Mouse (Mus musculus) intestine, embryonic 14.5 days (tissue): Measurements from ENCODE around the gene Eppin. TPM values are rescaled to one million over a fixed set of nuclear protein-coding genes. Genes with fewer than 3 reads are reported as not detected.
"Not testable (repeated sequence)": the region's sequence is repeated elsewhere in the genome, so short reads cannot be mapped to it uniquely, and the experiment has no call there.

Experiments
- ATAC-seq: fragments of 200-750 bp; cut with Nextera tagmentation; replicated peaks from 2 replicates; pipeline ENCODE4 v1.8.0; 2017; ENCODE audit warnings: low read depth, moderate number of reproducible peaks, moderate TSS enrichment, moderate library complexity; ENCODE audit not compliant: low FRiP score, low TSS enrichment
- DNase-seq: peaks from one replicate; pipeline ENCODE4 v3.0.0-alpha.2; 2018; ENCODE audit warnings: low spot score
- H3K27ac ChIP-seq: fragments of 300-500 bp; sonication (generic); 2 replicates; pipeline ENCODE4 v1.5.1; 2014; ENCODE audit warnings: low read depth, mild to moderate bottlenecking, control low read depth
- H3K27me3 ChIP-seq: fragments of 300-500 bp; sonication (generic); replicated peaks from 2 replicates; pipeline ENCODE4 v1.6.1; 2014; ENCODE audit warnings: low read length, control low read depth; ENCODE audit not compliant: control insufficient read depth, insufficient read depth
- H3K36me3 ChIP-seq: fragments of 300-500 bp; sonication (generic); 2 replicates; pipeline ENCODE4 v1.6.1; 2014; ENCODE audit warnings: low read length, control low read depth; ENCODE audit not compliant: control insufficient read depth, insufficient read depth
- H3K4me1 ChIP-seq: fragments of 300-500 bp; sonication (generic); replicated peaks from 2 replicates; pipeline ENCODE4 v1.6.1; 2014; ENCODE audit warnings: low read length, control low read depth, mixed read lengths; ENCODE audit not compliant: control insufficient read depth, insufficient read depth
- H3K4me2 ChIP-seq: fragments of 300-500 bp; sonication (generic); 2 replicates; pipeline ENCODE4 v1.6.1; 2014; ENCODE audit warnings: low read length
- H3K4me3 ChIP-seq: fragments of 300-500 bp; sonication (generic); 2 replicates; pipeline ENCODE4 v1.5.1; 2014; ENCODE audit warnings: low read depth, low read length, control low read depth, mixed read lengths
- H3K9ac ChIP-seq: fragments of 300-500 bp; sonication (generic); 2 replicates; pipeline ENCODE4 v1.6.1; 2014; ENCODE audit warnings: mild to moderate bottlenecking, low read length
- H3K9me3 ChIP-seq: fragments of 300-500 bp; sonication (generic); 2 replicates; pipeline ENCODE4 v1.6.1; 2016; ENCODE audit warnings: low read length, control low read depth; ENCODE audit not compliant: control insufficient read depth
- WGBS: fragments of 180-500 bp; shearing (Covaris S2); extraction: QIAGEN DNeasy Blood & Tissue Kit; methylation state at CpG from one replicate; pipeline ENCODE4 v1.1.7; 2014; 5-methylcytosine and 5-hydroxymethylcytosine counted together
- polyA plus RNA-seq: library from polyadenylated mRNA; unstranded; fragments of >200 nt; fragmentation: Nextera tagmentation; extraction: Ambion mirVana; gene quantifications from 2 replicates; pipeline ENCODE4 v1.2.1, GENCODE M21; 2014

Eppin gene
- polyA plus RNA-seq, 1 experiment from 2014 or later = not detected

GRCm38 (mm10) chr2:164608781-164609180 lies 15.4 kb upstream of the Eppin start:
- Histone ChIP-seq H3K9me3 (no peaks in the 10 kb centered on the region), H3K4me2 (no peak overlapping the region), H3K9ac (no peak overlapping the region), H3K4me3 (no peak overlapping the region), H3K27me3 (no peaks in the 10 kb centered on the region), H3K4me1 (no peaks in the 10 kb centered on the region), H3K27ac (no peak overlapping the region), H3K36me3 (no peaks in the 10 kb centered on the region)
- DNase-seq (no peak), ATAC-seq (no peak)
- 78% methylated on average over 6 of the region's 6 CpGs for WGBS

GRCm38 (mm10) chr2:164604411-164604810 lies 11.0 kb upstream of the Eppin start:
- H3K4me1 ChIP-seq = no peaks in the 10 kb centered on the region
- ATAC-seq (no peak), DNase-seq (no peak)
- no peaks in the 10 kb centered on the region for H3K36me3 ChIP-seq
- no peak overlapping the region for H3K4me2 ChIP-seq
- H3K27me3 ChIP-seq = no peaks in the 10 kb centered on the region
- 88% methylated on average over 8 of the region's 8 CpGs for WGBS
- no peak overlapping the region for H3K4me3 ChIP-seq
- H3K9ac ChIP-seq = no peak overlapping the region
- no peaks in the 10 kb centered on the region for H3K9me3 ChIP-seq
- H3K27ac ChIP-seq = no peak overlapping the region

GRCm38 (mm10) chr2:164603482-164603881 lies 10.1 kb upstream of the Eppin start:
- ATAC-seq = no peak

GRCm38 (mm10) chr2:164600179-164600578 lies 6.8 kb upstream of the Eppin start:
- Histone ChIP-seq H3K27me3 (no peaks in the 10 kb centered on the region), H3K27ac (no peak overlapping the region), H3K4me1 (no peaks in the 10 kb centered on the region), H3K9ac (no peak overlapping the region), H3K4me2 (no peak overlapping the region), H3K9me3 (no peaks in the 10 kb centered on the region), H3K36me3 (no peaks in the 10 kb centered on the region), H3K4me3 (no peak overlapping the region)
- ATAC-seq = no peak
- no peak for DNase-seq
- 70% methylated on average over 3 of the region's 3 CpGs for WGBS

More at GRCm38 (mm10) chr2:164603482-164603881, 10.1 kb upstream of the Eppin start:
- H3K4me2 ChIP-seq = no peak overlapping the region
- no peak overlapping the region for H3K9ac ChIP-seq
- 93% methylated on average over 3 of the region's 3 CpGs for whole genome bisulfite sequencing
- DNase-seq = no peak
- H3K9me3 ChIP-seq = no peaks in the 10 kb centered on the region
- no peak overlapping the region for H3K27ac ChIP-seq
- H3K36me3 ChIP-seq = no peaks in the 10 kb centered on the region
- H3K4me3 ChIP-seq = no peak overlapping the region
- no peaks in the 10 kb centered on the region for H3K4me1 ChIP-seq
- H3K27me3 ChIP-seq = no peaks in the 10 kb centered on the region

- no peak overlapping the region for H3K9ac ChIP-seq
- WGBS = 8% methylated on average over 4 of the region's 4 CpGs
- DNase-seq = peak; percentile 59
These were observed 1.4 kb downstream of the Eppin start for GRCm38 (mm10) chr2:164592014-164592413.

GRCm38 (mm10) chr2:164585025-164585725 lies 8.2 kb downstream of the Eppin start, which contains the start of gene Wfdc6a:
Gene Wfdc6a (minus strand): TSS chr2:164585447.
- H3K36me3 ChIP-seq, H3K4me2 ChIP-seq, DNase-seq, H3K9ac ChIP-seq, H3K4me3 ChIP-seq, H3K9me3 ChIP-seq, ATAC-seq, H3K4me1 ChIP-seq, H3K27me3 ChIP-seq: not testable (repeated sequence)
- peak within 1 kb of the TSS; percentile 38; the same call in 1 of the 2 replicates for H3K27ac ChIP-seq
- WGBS = 42% methylated on average over 13 of the region's 13 CpGs

More at GRCm38 (mm10) chr2:164592014-164592413, 1.4 kb downstream of the Eppin start:
- no peak overlapping the region for H3K4me3 ChIP-seq
- H3K4me1 ChIP-seq = no peaks in the 10 kb centered on the region
- peak; percentile 32; the same call in 1 of the 2 replicates for ATAC-seq
- no peaks in the 10 kb centered on the region for H3K9me3 ChIP-seq
- no peak overlapping the region for H3K4me2 ChIP-seq
- H3K27me3 ChIP-seq = no peaks in the 10 kb centered on the region
- H3K27ac ChIP-seq = no peak overlapping the region
- H3K36me3 ChIP-seq = no peaks in the 10 kb centered on the region

GRCm38 (mm10) chr2:164573359-164573758 lies 20.0 kb downstream of the Eppin start, which contains the start of gene Spint3:
Gene Spint3 (minus strand): TSS chr2:164573459.
- H3K4me3 ChIP-seq, H3K27ac ChIP-seq, DNase-seq, H3K9ac ChIP-seq, H3K9me3 ChIP-seq, H3K4me1 ChIP-seq, H3K27me3 ChIP-seq, ATAC-seq, H3K36me3 ChIP-seq, H3K4me2 ChIP-seq: not testable (repeated sequence)
- WGBS = 79% methylated on average over 6 of the region's 6 CpGs

- no peak overlapping the region for H3K4me3 ChIP-seq
- no peaks in the 10 kb centered on the region for H3K27me3 ChIP-seq
- H3K9ac ChIP-seq = no peak overlapping the region
- H3K4me2 ChIP-seq = no peak overlapping the region
- H3K4me1 ChIP-seq = peaks cover 7% of the 10 kb centered on the region; the same call in 1 of the 2 replicates
- 0 out of 2 replicates have a peak, but pooled peaks cover 3% of the 10 kb centered on the region for H3K9me3 ChIP-seq
- 79% methylated on average over 5 of the region's 5 CpGs for WGBS
- H3K27ac ChIP-seq = no peak overlapping the region
- DNase-seq (no peak), ATAC-seq (no peak)
- H3K36me3 ChIP-seq = 0 out of 2 replicates have a peak, but pooled peaks cover 5% of the 10 kb centered on the region
These were observed 25.9 kb downstream of the Eppin start for GRCm38 (mm10) chr2:164567460-164567859.

GRCm38 (mm10) chr2:164566997-164567396 lies 26.4 kb downstream of the Eppin start:
- WGBS = 86% methylated on average over 2 of the region's 2 CpGs
- ATAC-seq = no peak
- peaks cover 7% of the 10 kb centered on the region; the same call in 1 of the 2 replicates for H3K4me1 ChIP-seq
- no peak for DNase-seq
- no peak overlapping the region for H3K4me3 ChIP-seq
- no peak overlapping the region for H3K9ac ChIP-seq
- H3K27ac ChIP-seq = no peak overlapping the region
- no peak overlapping the region for H3K4me2 ChIP-seq
- no peaks in the 10 kb centered on the region for H3K27me3 ChIP-seq
- H3K9me3 ChIP-seq = 0 out of 2 replicates have a peak, but pooled peaks cover 3% of the 10 kb centered on the region
- 0 out of 2 replicates have a peak, but pooled peaks cover 5% of the 10 kb centered on the region for H3K36me3 ChIP-seq
